Mouse (Mus musculus) bone marrow, adult 2 months (tissue): ENCODE results near the gene Ryr2.

ENCODE experiments used
- CTCF ChIP-seq: fragments of 200-500 bp; IDR thresholded peaks from 2 replicates; pipeline ENCODE4 v1.5.1; 2011; ENCODE audit warnings: low read length, control low read depth; ENCODE audit not compliant: control insufficient read depth, insufficient read depth
- POLR2A ChIP-seq: fragments of 200-500 bp; IDR thresholded peaks from 2 replicates; pipeline ENCODE4 v1.6.1; 2011; ENCODE audit warnings: low read depth, mild to moderate bottlenecking, control low read depth, low read length, borderline replicate concordance; ENCODE audit not compliant: control insufficient read depth

GRCm38 (mm10) chr13:11945740-11946139 lies 161.0 kb downstream of the Ryr2 start:
- TF ChIP-seq POLR2A (no peak), CTCF (no peak)
